Mouse (Mus musculus) erythroblast, embryonic 14.5 days (primary cell): ENCODE measurements around the gene Cars2. TPM values are rescaled to one million over a fixed set of nuclear protein-coding genes. Genes with fewer than 3 reads are reported as not detected.
"Not testable (repeated sequence)": the region's sequence is repeated elsewhere in the genome, so short reads cannot be mapped to it uniquely, and the experiment has no call there.

Source experiments
- H3K27me3 ChIP-seq: 2 replicates; pipeline ENCODE4 v1.6.1; 2012; ENCODE audit warnings: inconsistent platforms; ENCODE audit not compliant: control insufficient read depth
- H3K36me3 ChIP-seq: 2 replicates; pipeline ENCODE4 v1.6.1; 2012; ENCODE audit warnings: mild to moderate bottlenecking, inconsistent platforms; ENCODE audit not compliant: control insufficient read depth
- H3K4me1 ChIP-seq: 2 replicates; pipeline ENCODE4 v1.6.1; 2012; ENCODE audit warnings: inconsistent platforms; ENCODE audit not compliant: control insufficient read depth
- H3K4me3 ChIP-seq: replicated peaks from 2 replicates; pipeline ENCODE3; 2012; ENCODE audit warnings: moderate library complexity, mild to moderate bottlenecking, inconsistent platforms
- H3K9me3 ChIP-seq: 2 replicates; pipeline ENCODE4 v1.6.1; 2012; ENCODE audit warnings: low read length, inconsistent platforms, mixed read lengths; ENCODE audit not compliant: control insufficient read depth
- GATA1 ChIP-seq: IDR thresholded peaks from 2 replicates; pipeline ENCODE4 v1.6.1; 2012; ENCODE audit warnings: low read length, inconsistent platforms, mixed read lengths
- TAL1 ChIP-seq: IDR thresholded peaks from 3 replicates; pipeline ENCODE4 v1.6.1; 2012; ENCODE audit warnings: low read length, inconsistent platforms, mixed read lengths
- polyA plus RNA-seq: library from polyadenylated mRNA; stranded (reverse); fragments of >175 nt; gene quantifications from 2 replicates; pipeline ENCODE4 v1.2.3, GENCODE M21; 2012

Cars2 gene
- polyA plus RNA-seq, 1 experiment = 2.3 TPM

DNA sequence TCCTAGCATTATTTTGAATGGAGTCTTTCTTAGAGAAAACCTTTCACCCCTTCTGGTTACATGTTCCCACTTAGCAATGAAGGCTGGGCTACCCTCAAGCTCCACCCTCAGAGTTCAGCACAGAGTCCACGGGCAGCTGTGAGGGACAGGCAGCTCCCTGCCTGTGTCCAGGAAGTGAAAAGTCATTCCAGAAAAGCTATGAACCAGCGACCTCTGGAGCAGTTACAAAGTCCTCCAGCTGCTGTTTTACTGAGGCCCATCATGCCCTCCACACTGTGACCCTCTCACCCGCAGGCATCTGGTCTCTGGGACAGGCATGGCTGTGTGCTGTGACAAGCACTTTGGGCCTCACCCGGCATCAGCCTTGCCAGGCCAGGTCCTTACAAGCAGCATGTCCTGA, 77.5 kb downstream of the Cars2 start:
- no peak overlapping the region for H3K4me3 ChIP-seq
- peaks cover 50% of the 10 kb centered on the region for H3K27me3 ChIP-seq
- no peaks in the 10 kb centered on the region; the same call in 1 of the 2 replicates for H3K36me3 ChIP-seq
- no peaks in the 10 kb centered on the region for H3K4me1 ChIP-seq
- TF ChIP-seq TAL1 (no peak), GATA1 (no peak)
- no peaks in the 10 kb centered on the region; the same call in 1 of the 2 replicates for H3K9me3 ChIP-seq

DNA sequence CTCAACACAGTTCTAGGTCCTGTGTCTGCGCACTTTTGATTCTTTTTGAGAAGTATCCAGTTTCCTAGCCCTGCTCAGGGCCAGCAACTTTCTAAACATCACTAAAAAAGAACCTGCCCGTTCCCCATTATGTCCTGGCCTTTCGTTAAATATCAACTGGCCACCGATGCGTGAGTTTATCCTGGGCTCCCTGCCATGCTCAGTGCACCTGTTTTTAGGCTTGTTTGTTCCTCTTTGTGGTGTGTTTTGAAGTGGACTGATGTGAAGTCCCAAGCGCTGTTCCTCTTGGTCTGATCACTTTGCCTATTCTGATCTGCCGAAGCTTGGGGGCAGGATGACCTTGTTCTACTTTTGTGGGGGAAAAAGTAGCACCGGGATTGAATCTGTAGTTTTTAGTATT, 79.3 kb downstream of the Cars2 start:
- H3K4me3 ChIP-seq = no peak overlapping the region
- no peaks in the 10 kb centered on the region for H3K4me1 ChIP-seq
- TF ChIP-seq GATA1 = no peak
- no peaks in the 10 kb centered on the region; the same call in 1 of the 2 replicates for H3K36me3 ChIP-seq
- peaks cover 32% of the 10 kb centered on the region for H3K27me3 ChIP-seq
- peaks cover 4% of the 10 kb centered on the region for H3K9me3 ChIP-seq

DNA sequence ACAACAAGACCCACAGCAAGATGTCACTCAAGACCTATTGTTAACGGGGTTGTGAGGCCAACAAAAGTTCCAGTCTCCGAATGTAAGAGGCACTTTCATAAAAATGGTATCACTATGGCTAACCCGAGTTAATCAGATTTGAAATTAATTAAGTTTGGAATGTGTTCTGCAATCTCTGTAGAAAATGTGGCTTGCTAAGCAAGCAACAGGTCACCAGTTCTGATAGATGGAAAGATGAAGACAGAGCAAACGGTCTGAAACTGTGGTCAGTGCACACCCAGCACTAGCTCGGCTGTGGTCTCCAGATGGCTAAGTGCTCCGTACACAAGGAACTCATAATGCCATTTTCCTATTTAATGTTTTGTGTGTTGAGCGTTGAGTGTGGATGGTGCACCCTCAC, 79.9 kb downstream of the Cars2 start:
- Histone ChIP-seq H3K4me1 (no peaks in the 10 kb centered on the region), H3K27me3 (peaks cover 26% of the 10 kb centered on the region), H3K9me3 (peaks cover 4% of the 10 kb centered on the region), H3K36me3 (no peaks in the 10 kb centered on the region; the same call in 1 of the 2 replicates), H3K4me3 (no peak overlapping the region)
- TF ChIP-seq TAL1 = no peak
- TF ChIP-seq GATA1 = no peak

DNA sequence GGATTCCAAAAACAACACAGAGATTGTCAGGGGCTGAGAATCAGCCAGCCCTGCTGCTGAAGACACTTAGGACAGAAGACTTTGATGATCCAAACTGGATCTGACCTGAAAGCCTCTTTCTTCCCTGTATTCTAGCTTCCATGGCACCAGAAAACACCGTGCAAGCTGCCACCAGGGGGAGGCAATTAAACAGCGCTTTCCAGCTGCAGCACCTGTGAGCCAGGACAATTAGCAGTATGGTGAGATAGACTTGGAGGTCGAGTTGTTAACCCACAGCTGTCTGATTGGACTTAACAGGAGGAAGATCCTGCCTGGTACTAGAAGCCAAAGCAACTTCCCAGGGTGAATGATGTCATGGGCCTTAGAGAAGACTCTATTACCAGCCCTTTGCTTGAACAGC, 81.5 kb downstream of the Cars2 start:
- Histone ChIP-seq H3K27me3 (peaks cover 10% of the 10 kb centered on the region), H3K9me3 (peaks cover 4% of the 10 kb centered on the region), H3K4me1 (no peaks in the 10 kb centered on the region), H3K4me3 (no peak overlapping the region), H3K36me3 (no peaks in the 10 kb centered on the region; the same call in 1 of the 2 replicates)
- no peak for TF ChIP-seq GATA1
- TF ChIP-seq TAL1 = no peak

GRCm38 (mm10) chr8:11466528-11466927, 84.1 kb downstream of the Cars2 start:
- H3K4me1 ChIP-seq, H3K27me3 ChIP-seq, H3K36me3 ChIP-seq, H3K9me3 ChIP-seq, H3K4me3 ChIP-seq: not testable (repeated sequence)

DNA sequence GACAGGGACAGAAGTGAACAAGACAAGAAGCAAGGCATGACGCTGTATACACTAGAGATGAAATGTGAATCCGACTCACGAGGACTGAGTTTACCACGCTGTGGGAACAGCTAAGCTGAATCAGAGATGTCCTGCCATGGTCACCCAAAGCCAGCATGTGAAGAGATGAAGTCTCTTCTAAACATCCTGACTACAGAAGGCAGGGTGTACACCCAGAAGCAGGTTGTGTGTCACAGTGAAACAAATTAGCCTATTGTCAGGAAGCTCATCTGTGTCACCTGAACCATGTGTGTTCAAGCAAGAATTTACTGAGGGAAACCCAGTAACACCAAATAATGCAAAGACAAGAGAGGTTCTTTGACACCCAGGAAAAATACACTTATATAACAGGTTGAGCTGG, 85.0 kb downstream of the Cars2 start:
- TF ChIP-seq TAL1 = no peak
- TF ChIP-seq GATA1 = no peak
- no peak overlapping the region for H3K4me3 ChIP-seq
- H3K9me3 ChIP-seq = peaks cover 4% of the 10 kb centered on the region
- no peaks in the 10 kb centered on the region for H3K4me1 ChIP-seq
- H3K27me3 ChIP-seq = no peaks in the 10 kb centered on the region
- H3K36me3 ChIP-seq = no peaks in the 10 kb centered on the region; the same call in 1 of the 2 replicates

- Histone ChIP-seq H3K9me3 (peaks cover 4% of the 10 kb centered on the region), H3K27me3 (no peaks in the 10 kb centered on the region), H3K4me3 (no peak overlapping the region), H3K4me1 (no peaks in the 10 kb centered on the region), H3K36me3 (no peaks in the 10 kb centered on the region; the same call in 1 of the 2 replicates)
- TF ChIP-seq GATA1 = no peak
- no peak for TF ChIP-seq TAL1
Measured at GRCm38 (mm10) chr8:11464707-11464964, 85.9 kb downstream of the Cars2 start.

Other genes with a start within 250 kb of the Cars2 start
- 0.14 and 0.21 TPM in 2 replicates for gene Col4a2, start 238.0 kb downstream of the Cars2 start, polyA plus RNA-seq
- 0.18 and 0.24 TPM in 2 replicates for gene Col4a1, start 238.0 kb downstream of the Cars2 start, polyA plus RNA-seq
- 0.05 and 0.09 TPM in 2 replicates for gene Rab20, start 72.1 kb downstream of the Cars2 start, polyA plus RNA-seq
- 3.1 and 3.9 TPM in 2 replicates for gene Naxd, start 53.3 kb downstream of the Cars2 start, polyA plus RNA-seq
- 3.2 and 4.3 TPM in 2 replicates for gene Ing1, start 4.8 kb upstream of the Cars2 start, polyA plus RNA-seq
- 0.96 and 1.2 TPM in 2 replicates for gene Ankrd10, start 85.0 kb upstream of the Cars2 start, polyA plus RNA-seq
- gene 1700016D06Rik, start 150.3 kb upstream of the Cars2 start, polyA plus RNA-seq = not detected in 2 replicates
- 0.95 and 1.1 TPM in 2 replicates for gene Arhgef7, start 176.9 kb upstream of the Cars2 start, polyA plus RNA-seq